Comparison of ENCODE assay signal across 14 mouse cellular contexts in genomic region chr5:103464329-103464728, GRCm38 (mm10). TPM values are rescaled to one million over a fixed set of nuclear protein-coding genes. Genes with fewer than 3 reads are reported as not detected.
"Had no signal": no experiment of that assay in that cellular context is flagged by ENCODE, and none has a peak within 500 bp of the region (broad histone marks: within the 10 kb centered on the region; RNA-seq: fewer than 3 reads in every experiment).

No protein-coding gene starts in this region.

- H3K27ac ChIP-seq: limb, embryonic 15.5 days; liver, embryonic 13.5 days; lung, embryonic 15.5 days; macrophage; midbrain, embryonic 15.5 days; neural tube, embryonic 12.5 days had no signal

- H3K9ac ChIP-seq: limb, embryonic 15.5 days; liver, embryonic 13.5 days; liver, postnatal 0 days; lung, embryonic 15.5 days; midbrain, embryonic 15.5 days; neural tube, embryonic 12.5 days had no signal

- H3K36me3 ChIP-seq: limb, embryonic 15.5 days; liver, embryonic 13.5 days; lung, embryonic 15.5 days; midbrain, embryonic 15.5 days; neural tube, embryonic 12.5 days had no signal

- DNase-seq: layer of hippocampus, adult 9-11 months; layer of hippocampus, postnatal 36 days; liver, embryonic 13.5 days; liver, postnatal 0 days; lung, postnatal 14 days; thymus, adult 2 months; thymus, postnatal 25 days had no signal

- H3K4me3 ChIP-seq: limb, embryonic 15.5 days; liver, embryonic 13.5 days; lung, embryonic 15.5 days; megakaryocyte, embryonic 14.5 days; midbrain, embryonic 15.5 days; neural tube, embryonic 12.5 days had no signal

- ATAC-seq: liver, postnatal 0 days; midbrain, embryonic 15.5 days had no signal

- H3K9me3 ChIP-seq: limb, embryonic 15.5 days; liver, embryonic 13.5 days; lung, embryonic 15.5 days; megakaryocyte, embryonic 14.5 days; midbrain, embryonic 15.5 days; neural tube, embryonic 12.5 days had no signal

- H3K4me2 ChIP-seq: limb, embryonic 15.5 days; liver, embryonic 13.5 days; lung, embryonic 15.5 days; midbrain, embryonic 11.5 days; midbrain, embryonic 15.5 days; neural tube, embryonic 12.5 days had no signal

- H3K4me1 ChIP-seq: limb, embryonic 15.5 days; liver, embryonic 13.5 days; midbrain, embryonic 15.5 days; neural tube, embryonic 12.5 days had no signal

- H3K27me3 ChIP-seq: limb, embryonic 15.5 days; liver, embryonic 13.5 days; lung, embryonic 15.5 days; midbrain, embryonic 15.5 days; neural tube, embryonic 12.5 days had no signal

RNA-seq across cellular contexts. Expression of gene Ptpn13, which starts 39.3 kb away (rescaled TPM):
- polyA plus RNA-seq: macrophage had no signal
